Mouse (Mus musculus) liver, embryonic 14.5 days (tissue): ENCODE data around the gene Snx18.

Experiments
- CTCF ChIP-seq: IDR thresholded peaks from 2 replicates; pipeline ENCODE4 v1.5.1; 2016; ENCODE audit warnings: antibody characterized with exemption, low read depth, control low read depth
- EP300 ChIP-seq: IDR thresholded peaks from 2 replicates; pipeline ENCODE4 v1.6.1; 2016; ENCODE audit warnings: antibody characterized with exemption, low read depth

DNA sequence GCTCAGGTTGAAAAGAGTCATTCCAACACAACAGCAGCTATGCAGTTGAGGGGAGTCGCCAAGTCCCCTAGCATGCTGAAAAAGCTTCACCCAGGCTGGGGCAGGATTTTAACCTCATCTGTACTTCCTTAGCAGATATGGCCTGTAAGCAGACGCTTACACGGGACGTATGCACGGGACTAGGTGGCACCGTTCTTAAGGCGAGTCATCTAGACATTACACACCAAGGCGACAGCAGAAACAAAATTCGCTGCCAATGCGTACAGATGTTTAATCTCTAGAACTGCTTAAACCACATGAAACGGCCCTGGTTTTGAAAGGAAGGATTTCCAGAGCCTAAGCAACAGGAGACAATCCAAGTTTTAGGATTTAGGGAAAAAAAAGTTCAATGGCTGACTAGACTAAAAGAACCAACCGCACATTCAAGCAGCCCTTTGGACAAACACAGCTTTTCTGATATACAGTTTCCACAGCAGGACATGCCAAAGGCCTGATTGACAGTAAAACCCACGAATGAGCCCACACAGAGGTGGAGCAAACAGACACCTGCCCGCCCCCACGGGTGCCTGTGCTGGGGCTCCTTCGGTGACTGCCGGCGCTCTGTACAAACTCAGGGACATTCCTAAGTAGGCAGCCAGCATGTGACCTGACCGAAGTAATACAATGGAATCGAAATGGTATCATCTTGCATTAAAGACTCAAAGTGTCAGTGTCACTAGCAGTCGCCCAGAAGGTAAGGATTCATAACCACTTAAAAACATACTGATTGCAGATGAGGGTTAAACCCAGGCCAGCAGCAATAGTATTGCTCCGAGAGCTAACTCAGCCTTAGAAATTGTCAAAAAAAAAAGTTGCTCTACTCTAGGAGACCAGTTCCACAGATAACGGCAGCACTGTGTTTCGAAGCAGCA lies 3.5 kb downstream of the Snx18 start:
- TF ChIP-seq CTCF = no peak
- no peak for TF ChIP-seq EP300
